Mouse (Mus musculus) brain, embryonic 14.5 days (tissue): Measurements from ENCODE around the gene B4galnt3.

Source experiments
- CTCF ChIP-seq: fragments of 200-500 bp; IDR thresholded peaks from 2 replicates; pipeline ENCODE4 v1.5.1; 2012; ENCODE audit warnings: inconsistent platforms, mild to moderate bottlenecking, moderate library complexity, borderline replicate concordance; ENCODE audit not compliant: insufficient read depth, insufficient read length; ENCODE audit errors: extremely low read depth
- POLR2A ChIP-seq: fragments of 200-500 bp; IDR thresholded peaks from 2 replicates; pipeline ENCODE4 v1.6.1; 2012; ENCODE audit warnings: mild to moderate bottlenecking, inconsistent platforms, borderline replicate concordance; ENCODE audit not compliant: poor library complexity, insufficient read depth, insufficient read length, severe bottlenecking; ENCODE audit errors: extremely low read depth

DNA sequence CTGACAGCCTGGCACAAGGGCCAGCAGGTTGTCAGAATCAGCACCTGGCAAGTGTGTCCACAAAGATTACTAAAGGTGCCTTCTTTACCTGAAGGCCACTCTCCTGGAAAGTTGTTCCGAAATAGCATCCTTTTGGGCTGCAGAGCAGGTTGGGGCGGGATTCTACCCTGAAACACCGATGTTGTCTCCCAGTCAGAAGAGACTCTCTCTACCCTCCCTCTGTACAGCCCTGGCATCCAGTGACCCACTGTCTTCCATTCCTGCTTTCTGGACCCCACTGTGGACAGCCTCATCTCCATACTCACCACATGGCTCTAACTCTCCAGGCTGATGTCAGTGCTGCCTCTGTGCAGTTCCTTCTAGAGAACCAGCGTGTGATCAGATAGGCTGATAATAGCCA, 118.7 kb downstream of the B4galnt3 start:
- TF ChIP-seq POLR2A (no peak), CTCF (no peak)
